Mouse (Mus musculus) ovary, postnatal 10 days (tissue): ENCODE data around the gene Grrp1.
A peak's percentile ranks its signal among the peaks of the same experiment; 100 is the strongest.
"Not testable (repeated sequence)": the region's sequence is repeated elsewhere in the genome, so short reads cannot be mapped to it uniquely, and the experiment has no call there.

Experiments
- DNase-seq: peaks from one replicate; pipeline ENCODE4 v3.0.0; 2022; ENCODE audit warnings: low spot score

Gene Grrp1

DNA sequence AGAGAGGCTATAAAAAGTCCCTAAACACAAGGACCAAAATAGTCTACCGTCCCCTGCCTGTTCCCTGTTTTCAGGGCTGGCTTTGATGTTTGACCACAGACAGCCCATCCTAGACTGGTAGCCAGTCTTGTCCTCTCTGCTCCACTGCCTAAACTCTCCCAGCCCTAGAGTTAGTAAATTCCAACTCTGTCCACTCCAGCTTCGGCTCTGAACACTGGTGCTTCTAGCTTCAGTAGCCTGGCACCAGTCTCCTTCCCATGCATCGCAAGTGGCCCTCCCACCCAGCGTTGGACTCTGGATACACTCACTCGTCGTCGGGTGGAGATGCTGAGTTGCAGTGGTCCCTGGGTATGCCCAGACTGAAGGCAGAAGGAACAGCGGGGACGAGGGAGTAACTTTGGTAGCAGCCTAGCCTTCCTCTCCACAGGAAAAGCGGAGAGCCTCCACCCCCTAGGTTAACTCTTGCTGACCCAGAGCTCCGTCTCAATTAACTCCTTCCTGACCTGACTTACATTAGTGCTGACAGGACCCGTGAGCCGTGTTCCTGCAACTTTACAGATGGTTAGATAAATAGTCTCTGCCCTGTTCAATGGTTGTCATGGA lies at the start of gene Grrp1:
TSS of gene Grrp1 (minus strand) at position 385 of the 603 bp plus-strand sequence.
- DNase-seq, result no peak

DNA sequence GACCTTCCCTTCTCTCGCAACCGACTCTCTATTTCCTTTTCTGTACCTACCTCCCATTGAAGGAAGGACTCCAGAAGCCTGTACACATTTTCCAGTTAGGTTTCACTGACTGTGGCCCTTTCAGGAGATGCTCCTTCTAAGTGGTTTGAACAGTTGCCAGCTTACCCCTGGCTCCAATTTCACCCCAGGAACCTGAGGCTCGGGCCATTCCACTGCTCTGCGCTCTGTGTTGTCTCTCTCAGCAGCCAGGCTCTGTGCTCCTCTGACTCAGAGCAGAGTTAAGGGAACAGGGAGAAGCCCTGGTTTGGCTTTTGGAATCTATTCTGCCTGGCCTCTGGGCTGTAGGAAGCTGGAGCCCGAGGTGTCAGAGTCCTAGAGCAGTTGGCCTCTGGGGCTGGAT lies 48.2 kb upstream of the Grrp1 start:
- no peak for DNase-seq

GRCm38 (mm10) chr4:134300316-134300715 lies 46.4 kb upstream of the Grrp1 start:
- no peak for DNase-seq

DNA sequence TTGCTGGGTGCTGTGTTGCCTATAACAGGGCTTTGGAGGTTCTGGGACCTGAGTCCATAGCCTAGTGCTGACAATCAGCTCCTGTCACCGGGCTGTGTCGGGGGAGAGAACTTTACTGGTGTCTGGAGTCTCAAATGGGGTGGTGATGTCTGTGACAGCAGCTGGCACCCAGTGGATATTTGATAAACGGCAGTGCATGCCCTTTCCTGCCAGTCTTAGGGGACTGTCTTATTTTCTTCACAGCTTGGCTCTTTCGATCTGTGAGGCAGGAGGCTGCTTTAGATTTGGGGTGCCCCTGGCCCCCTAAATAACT lies 45.5 kb upstream of the Grrp1 start:
- no peak for DNase-seq

DNA sequence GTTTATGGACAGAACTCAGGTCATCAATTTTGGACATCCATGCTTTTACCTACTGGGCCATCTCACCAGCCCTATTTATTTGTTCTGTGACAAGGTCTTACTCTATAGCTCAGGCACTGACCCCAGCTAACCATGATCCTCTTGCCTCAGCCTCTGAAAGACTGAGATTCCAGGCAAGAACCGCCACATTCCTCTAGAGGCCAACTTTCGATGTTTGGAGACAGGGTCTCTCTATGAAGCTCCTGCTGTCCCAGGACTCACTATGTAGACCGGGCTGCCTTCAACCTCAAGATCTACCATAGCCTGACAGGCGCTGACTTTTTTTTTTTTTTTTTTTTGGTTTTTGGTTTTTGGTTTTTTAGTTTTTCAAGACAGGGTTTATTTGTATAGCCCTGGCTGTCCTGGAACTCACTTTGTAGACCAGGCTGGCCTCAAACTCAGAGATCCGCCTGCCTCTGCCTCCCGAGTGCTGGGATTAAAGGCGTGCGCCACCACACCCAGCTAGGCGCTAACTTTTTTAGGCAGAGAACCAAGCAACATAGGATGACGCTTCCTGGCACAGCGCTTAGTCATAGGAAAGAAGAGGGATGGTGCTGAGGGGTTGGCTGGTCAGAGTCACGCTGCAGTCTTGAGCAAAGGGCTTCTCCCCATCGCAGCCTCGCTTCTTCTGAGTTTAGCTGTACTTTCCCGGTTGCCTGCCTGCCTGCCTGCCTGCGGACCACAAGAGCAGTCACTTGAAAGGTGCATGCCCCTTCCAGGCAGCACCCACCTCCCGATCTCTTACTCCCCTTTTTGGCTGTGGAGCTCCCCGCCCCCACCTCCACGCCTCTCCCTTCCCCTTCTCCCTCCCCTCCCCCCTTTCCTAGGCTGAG lies 45.0 kb upstream of the Grrp1 start:
- no peak for DNase-seq

- DNase-seq, result no peak
Observed at GRCm38 (mm10) chr4:134297369-134297768, 43.5 kb upstream of the Grrp1 start.

DNA sequence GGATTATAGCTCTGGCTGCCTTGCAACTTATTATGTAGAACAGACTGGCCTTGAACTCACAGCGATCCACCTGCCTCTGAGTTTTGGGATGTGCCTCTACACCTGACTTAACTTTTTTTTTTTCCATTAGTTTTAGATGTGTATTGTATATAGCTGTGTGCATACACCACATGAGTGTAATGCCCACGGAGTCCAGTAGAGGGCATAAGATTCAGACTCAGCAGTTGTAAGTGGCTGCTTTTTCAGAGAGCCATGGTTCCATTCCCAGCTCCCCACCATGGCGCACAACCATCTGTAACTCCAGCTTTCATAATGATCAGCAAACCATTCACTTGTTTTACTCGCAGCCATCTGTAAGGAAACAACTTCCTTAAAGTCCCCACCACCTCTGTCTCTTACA lies 42.6 kb upstream of the Grrp1 start:
- DNase-seq, result no peak

- not testable (repeated sequence) for DNase-seq
Observed at GRCm38 (mm10) chr4:134296096-134296495, 42.2 kb upstream of the Grrp1 start.

DNA sequence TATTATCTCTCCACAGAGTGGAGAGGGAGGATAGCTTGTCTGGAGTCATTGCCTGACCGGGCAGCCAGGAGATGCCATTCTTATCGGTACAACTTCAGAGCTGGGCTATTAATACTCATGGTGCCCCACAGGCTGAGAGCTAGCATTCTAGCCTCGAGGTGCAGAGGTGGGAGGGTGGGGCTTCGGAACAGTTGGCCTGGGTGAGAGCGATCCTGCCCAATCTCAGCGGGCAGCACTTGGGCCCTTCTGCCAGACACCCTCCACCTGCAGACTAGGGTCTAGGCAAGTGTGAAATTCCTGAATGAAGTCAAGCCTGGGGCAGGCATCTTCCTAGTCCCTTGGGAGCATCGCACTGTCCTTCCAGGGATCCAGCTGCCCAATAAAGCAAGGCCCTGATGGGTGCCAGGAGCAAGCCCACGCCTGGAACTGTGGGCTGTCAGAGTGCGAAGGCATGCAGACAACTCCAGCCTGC lies 39.8 kb upstream of the Grrp1 start:
- no peak for DNase-seq

DNA sequence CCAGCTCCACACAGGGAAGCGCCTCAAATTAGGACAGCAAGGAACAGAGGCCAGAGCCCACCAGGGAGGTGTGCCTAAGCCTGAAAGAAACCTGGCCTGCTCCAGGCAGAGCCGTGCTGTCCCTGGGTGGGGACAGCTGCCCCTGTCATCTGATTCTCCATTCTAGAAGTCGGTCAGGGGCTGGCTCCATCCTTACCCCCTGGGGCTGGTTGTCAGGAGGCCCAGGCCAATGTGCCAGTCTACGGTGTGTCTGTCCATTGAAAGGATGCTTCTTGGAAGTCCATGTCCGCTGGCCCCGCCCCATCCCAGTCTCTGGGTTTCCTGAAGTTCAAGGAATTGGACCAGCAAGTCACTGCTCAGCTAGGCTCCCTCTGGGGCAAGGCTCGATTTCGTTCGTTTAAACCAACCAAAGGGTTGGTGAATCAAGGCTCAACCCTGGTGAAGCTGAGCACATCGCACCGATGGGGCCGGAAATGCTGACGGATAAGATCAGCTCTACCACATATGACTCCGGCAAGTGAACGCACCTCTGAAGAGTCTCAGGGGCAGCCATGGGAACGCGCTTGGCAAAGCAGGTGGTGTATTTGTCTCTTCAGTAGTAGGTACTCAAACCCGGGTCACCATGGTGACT lies 39.3 kb upstream of the Grrp1 start:
- DNase-seq, result no peak

GRCm38 (mm10) chr4:134292067-134292466 lies 38.2 kb upstream of the Grrp1 start:
- peak; percentile 56 for DNase-seq

GRCm38 (mm10) chr4:134288397-134289256 lies 34.7 kb upstream of the Grrp1 start:
- DNase-seq, result no peak

- DNase-seq, result peak; percentile 57
Observed at GRCm38 (mm10) chr4:134287575-134288025, 33.7 kb upstream of the Grrp1 start, which contains the start of gene Pdik1l. TSS of gene Pdik1l (minus strand) at chr4:134287895.

DNA sequence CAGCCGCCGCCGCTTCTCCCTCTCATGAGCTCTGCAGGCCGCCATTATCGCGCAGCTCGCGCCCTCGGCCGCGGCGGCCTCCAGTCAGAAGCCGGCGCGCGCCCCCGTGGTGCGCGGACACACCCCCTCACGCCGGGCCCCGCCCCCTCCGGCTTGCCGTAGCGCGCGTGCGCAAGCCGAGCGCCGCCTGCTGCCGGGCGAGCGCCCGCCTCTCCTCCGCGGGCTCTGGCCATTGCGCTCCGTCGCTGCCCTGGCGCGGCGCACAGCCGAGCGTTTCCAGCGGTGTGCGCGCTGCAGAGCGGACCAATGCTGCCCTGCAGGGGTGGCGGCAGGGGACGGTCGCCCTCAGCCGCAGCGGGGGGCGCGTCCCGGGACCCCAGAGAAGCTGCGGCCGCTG lies 33.3 kb upstream of the Grrp1 start:
- peak; percentile 97 for DNase-seq

DNA sequence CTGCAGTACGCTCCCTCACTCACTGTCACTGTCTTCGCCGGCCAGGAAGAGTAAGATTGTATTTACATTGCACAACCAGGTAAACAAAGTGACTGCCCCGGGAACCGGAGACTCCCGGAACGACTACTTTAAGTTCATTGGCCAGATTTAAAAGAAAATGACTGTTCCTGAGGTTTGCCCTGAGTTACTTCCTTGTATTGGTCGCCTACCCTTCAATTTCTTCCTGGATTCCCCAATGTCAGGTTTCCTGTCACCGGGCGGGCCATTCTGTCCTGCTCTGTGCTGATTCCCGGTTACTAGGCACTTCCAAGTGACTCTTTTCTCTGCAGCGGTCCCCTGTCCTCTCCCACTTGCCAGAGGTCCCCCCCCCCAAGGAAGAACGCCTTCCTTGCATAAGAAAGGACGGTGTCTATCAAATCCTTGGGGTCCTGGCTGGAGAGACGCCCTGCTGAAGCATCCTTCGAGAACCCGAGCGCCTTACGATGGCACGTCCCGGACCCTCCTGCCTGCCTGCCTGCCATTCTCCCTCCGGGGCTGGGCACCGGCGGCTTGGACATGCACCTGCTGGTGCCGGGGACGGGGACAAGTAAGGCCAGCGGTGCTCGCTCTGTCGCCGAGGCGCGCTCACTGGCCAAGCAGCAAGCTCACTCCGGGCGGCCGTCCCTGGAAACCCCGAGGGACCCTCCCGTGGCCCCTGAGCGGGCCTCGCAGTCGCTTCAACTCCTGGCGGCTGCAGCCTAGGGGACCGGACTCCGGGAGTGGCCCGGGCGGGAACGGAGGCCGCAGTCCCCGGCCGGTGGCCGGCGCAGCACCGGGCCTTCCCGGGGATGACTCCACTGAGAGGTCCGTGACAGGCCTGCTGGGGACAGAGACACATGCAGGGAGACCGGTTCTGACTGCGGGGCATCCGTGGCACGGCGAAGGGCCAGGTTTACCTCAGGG lies 32.6 kb upstream of the Grrp1 start:
- no peak for DNase-seq

GRCm38 (mm10) chr4:134284942-134285341 lies 31.0 kb upstream of the Grrp1 start:
- DNase-seq, result no peak

- DNase-seq, result no peak
Observed at GRCm38 (mm10) chr4:134273417-134274345, 19.8 kb upstream of the Grrp1 start.

GRCm38 (mm10) chr4:134272731-134273416 lies 19.0 kb upstream of the Grrp1 start:
- DNase-seq, result no peak

DNA sequence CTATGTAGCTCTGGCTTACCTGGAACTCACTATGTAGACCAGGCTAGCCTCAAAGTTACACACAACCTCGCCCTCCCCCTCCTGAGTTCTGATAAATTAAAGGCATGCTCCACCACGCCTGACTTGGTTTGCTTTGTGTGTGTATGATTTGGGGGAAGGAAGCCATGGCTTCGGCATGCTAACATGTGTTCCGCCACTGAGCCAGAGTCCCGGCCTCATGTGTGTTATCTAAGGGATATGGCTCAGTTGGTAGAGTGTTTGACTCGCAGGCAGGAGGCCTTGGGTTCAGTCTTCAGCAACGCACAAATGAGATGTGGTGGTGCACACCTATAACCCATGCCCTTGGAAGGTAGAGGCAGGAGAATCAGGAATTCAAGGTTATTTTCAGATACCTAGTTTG lies 18.1 kb upstream of the Grrp1 start:
- DNase-seq, result no peak
